Mouse (Mus musculus) thymus, adult 2 months (tissue): ENCODE measurements at regions not wholly inside any gene's neighbourhood (a gene's known extent, or its start where the extent isn't known, plus 50 kb on each side); places are given as distances from the start of the nearest gene placed in this dataset.

Experiments used
- DNase-seq: peaks from one replicate; pipeline ENCODE4 v3.0.0; 2021
- H3K27ac ChIP-seq: fragments of 200-500 bp; 2 replicates; pipeline ENCODE4 v1.5.1; 2012; ENCODE audit warnings: low read length, control low read depth; ENCODE audit not compliant: control insufficient read depth, insufficient read depth
- H3K27me3 ChIP-seq: fragments of 200-500 bp; 2 replicates; pipeline ENCODE4 v1.6.1; 2012; ENCODE audit warnings: mild to moderate bottlenecking, low read length, moderate library complexity, mixed read lengths; ENCODE audit not compliant: control insufficient read depth, insufficient read depth
- H3K36me3 ChIP-seq: fragments of 200-500 bp; 2 replicates; pipeline ENCODE4 v1.6.1; 2012; ENCODE audit warnings: mild to moderate bottlenecking, low read length, moderate library complexity; ENCODE audit not compliant: control insufficient read depth, insufficient read depth
- H3K4me1 ChIP-seq: fragments of 200-500 bp; replicated peaks from 2 replicates; pipeline ENCODE4 v1.6.1; 2012; ENCODE audit warnings: low read length; ENCODE audit not compliant: control insufficient read depth, insufficient read depth
- H3K4me3 ChIP-seq: fragments of 200-500 bp; 2 replicates; pipeline ENCODE4 v1.5.1; 2012; ENCODE audit warnings: mild to moderate bottlenecking, low read length, control low read depth, moderate library complexity; ENCODE audit not compliant: control insufficient read depth, insufficient read depth
- CTCF ChIP-seq: fragments of 200-500 bp; IDR thresholded peaks from 2 replicates; pipeline ENCODE4 v1.5.1; 2012; ENCODE audit warnings: mild to moderate bottlenecking, control low read depth, low read length, moderate library complexity, borderline replicate concordance; ENCODE audit not compliant: control insufficient read depth, poor library complexity, insufficient read depth; ENCODE audit errors: extremely low read depth
- POLR2A ChIP-seq: fragments of 200-500 bp; IDR thresholded peaks from 2 replicates; pipeline ENCODE4 v1.6.1; 2012; ENCODE audit warnings: mild to moderate bottlenecking, low read length, control low read depth, moderate library complexity; ENCODE audit not compliant: control insufficient read depth, poor library complexity, insufficient read depth; ENCODE audit errors: extremely low read depth
- WGBS: fragments of 180-500 bp; shearing (Covaris S2); methylation state at CpG from one replicate; pipeline ENCODE4 v1.1.7; 2018; 5-methylcytosine and 5-hydroxymethylcytosine counted together

GRCm38 (mm10) chr11:63482593-63482992 is 353.8 kb downstream of the Pmp22 start:
- 87% methylated on average over 6 of the region's 6 CpGs for WGBS
- TF ChIP-seq POLR2A (no peak), CTCF (no peak)
- H3K36me3 ChIP-seq, result no peaks in the 10 kb centered on the region

GRCm38 (mm10) chr11:63487203-63487602 is 358.4 kb downstream of the Pmp22 start:
- Histone ChIP-seq H3K27ac (no peak overlapping the region), H3K4me1 (no peaks in the 10 kb centered on the region), H3K36me3 (no peaks in the 10 kb centered on the region), H3K4me3 (no peak overlapping the region), H3K27me3 (no peaks in the 10 kb centered on the region)
- no peak for TF ChIP-seq CTCF
- no peak for TF ChIP-seq POLR2A
- 47% methylated on average over 2 of the region's 2 CpGs for WGBS
- no peak for DNase-seq

More at GRCm38 (mm10) chr11:63482593-63482992, 353.8 kb downstream of the Pmp22 start:
- Histone ChIP-seq H3K27ac (no peak overlapping the region), H3K4me1 (no peaks in the 10 kb centered on the region), H3K27me3 (no peaks in the 10 kb centered on the region), H3K4me3 (no peak overlapping the region)
- no peak for DNase-seq

GRCm38 (mm10) chr11:63502181-63502580 is 373.4 kb downstream of the Pmp22 start:
- no peak for DNase-seq
- WGBS, result 82% methylated on average over 5 of the region's 5 CpGs
- no peaks in the 10 kb centered on the region for H3K4me1 ChIP-seq
- no peaks in the 10 kb centered on the region for H3K36me3 ChIP-seq
- H3K27me3 ChIP-seq, result no peaks in the 10 kb centered on the region
- no peak overlapping the region for H3K27ac ChIP-seq
- no peak overlapping the region for H3K4me3 ChIP-seq
- no peak for TF ChIP-seq CTCF

- Histone ChIP-seq H3K27me3 (no peaks in the 10 kb centered on the region), H3K4me3 (no peak overlapping the region), H3K36me3 (no peaks in the 10 kb centered on the region), H3K4me1 (no peaks in the 10 kb centered on the region), H3K27ac (no peak overlapping the region)
- WGBS, result 97% methylated on average over 8 of the region's 8 CpGs
- no peak for DNase-seq
- TF ChIP-seq POLR2A (no peak), CTCF (no peak)
Observed at GRCm38 (mm10) chr11:63507387-63507786, 378.6 kb downstream of the Pmp22 start.

GRCm38 (mm10) chr11:63508727-63509126 is 379.9 kb downstream of the Pmp22 start:
- Histone ChIP-seq H3K36me3 (no peaks in the 10 kb centered on the region), H3K4me1 (no peaks in the 10 kb centered on the region), H3K27ac (no peak overlapping the region), H3K4me3 (no peak overlapping the region), H3K27me3 (no peaks in the 10 kb centered on the region)
- 90% methylated on average over 2 of the region's 2 CpGs for WGBS
- no peak for DNase-seq
- no peak for TF ChIP-seq POLR2A
- TF ChIP-seq CTCF, result no peak

GRCm38 (mm10) chr11:63510611-63511010 is 381.8 kb downstream of the Pmp22 start:
- no peak for TF ChIP-seq CTCF
- no peak for TF ChIP-seq POLR2A
- Histone ChIP-seq H3K4me1 (no peaks in the 10 kb centered on the region), H3K27me3 (no peaks in the 10 kb centered on the region), H3K4me3 (no peak overlapping the region), H3K36me3 (no peaks in the 10 kb centered on the region), H3K27ac (no peak overlapping the region)
- DNase-seq, result no peak
- 95% methylated on average over 7 of the region's 7 CpGs for WGBS

- no peaks in the 10 kb centered on the region for H3K36me3 ChIP-seq
- 85% methylated on average over 3 of the region's 3 CpGs for WGBS
- TF ChIP-seq CTCF (no peak), POLR2A (no peak)
- no peak overlapping the region for H3K4me3 ChIP-seq
- no peak for DNase-seq
- no peaks in the 10 kb centered on the region for H3K27me3 ChIP-seq
- H3K4me1 ChIP-seq, result no peaks in the 10 kb centered on the region
- H3K27ac ChIP-seq, result no peak overlapping the region
Observed at GRCm38 (mm10) chr11:63514615-63515014, 385.8 kb downstream of the Pmp22 start.
